Mouse (Mus musculus) gastrocnemius, postnatal 4 days (tissue): ENCODE measurements around the gene Ephb1. TPM values are rescaled to one million over a fixed set of nuclear protein-coding genes. Genes with fewer than 3 reads are reported as not detected.

Source experiments
- DNase-seq, 2 experiments: peaks; one replicate each; pipeline ENCODE4 v3.0.0; 2021 to 2022; ENCODE audit warnings: low spot score in 2 of 2, mixed read lengths in 2 of 2
- total RNA-seq, 2 experiments: library from RNA; stranded (reverse); gene quantifications; 2 replicates each; pipeline ENCODE4 v1.2.3; 2021

Gene Ephb1
- total RNA-seq, 2 experiments from 2014 or later = 4.9 to 5.4 TPM

GRCm38 (mm10) chr9:102307656-102308055 is 46.8 kb downstream of the Ephb1 start:
- DNase-seq = no peak

GRCm38 (mm10) chr9:102306645-102307415 is 47.7 kb downstream of the Ephb1 start:
- DNase-seq = peak in 1 of 2 experiments; percentile 37

GRCm38 (mm10) chr9:102305432-102306100 is 48.9 kb downstream of the Ephb1 start:
- DNase-seq = no peak

DNA sequence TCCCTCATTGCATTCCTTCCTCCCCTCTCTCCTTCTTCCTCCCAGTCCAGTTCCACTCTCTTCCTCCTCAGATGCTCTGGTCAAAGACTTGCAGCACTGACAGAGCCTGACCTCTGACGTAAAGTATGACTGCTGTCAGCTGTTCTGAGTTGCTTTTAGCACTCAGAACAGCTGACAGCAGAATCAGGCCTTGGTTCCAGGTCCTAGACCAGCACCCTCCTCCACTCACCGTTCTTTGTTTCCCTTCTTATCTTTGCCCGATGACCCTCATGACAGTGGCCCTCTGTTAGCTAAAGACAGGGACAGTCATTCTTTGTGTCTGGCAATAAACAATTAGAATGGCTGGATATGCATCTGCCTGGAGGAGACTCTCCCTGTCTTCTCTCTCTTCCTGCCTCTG is 49.7 kb downstream of the Ephb1 start:
- no peak for DNase-seq

DNA sequence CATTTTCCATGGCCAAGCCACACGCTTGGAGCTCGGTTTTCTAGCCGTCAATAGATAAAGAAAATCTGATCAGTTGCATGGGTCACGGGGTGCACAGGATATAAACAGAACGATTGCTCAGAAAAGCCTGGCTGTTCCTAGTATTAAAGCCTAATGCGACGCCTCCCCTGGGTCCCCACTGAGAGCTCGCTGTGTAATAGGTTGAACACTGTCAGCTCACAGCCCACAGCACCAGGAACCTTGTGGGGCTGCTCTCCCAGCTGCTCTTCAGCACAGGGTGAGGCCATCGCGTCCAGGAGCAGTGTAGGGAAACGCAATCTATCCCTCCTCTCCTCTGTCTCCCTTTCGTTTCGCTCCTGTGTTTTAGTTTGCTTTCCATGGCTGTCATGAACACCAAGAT is 50.6 kb downstream of the Ephb1 start:
- no peak for DNase-seq

GRCm38 (mm10) chr9:102300985-102301384 is 53.5 kb downstream of the Ephb1 start:
- no peak for DNase-seq

GRCm38 (mm10) chr9:102298741-102299140 is 55.8 kb downstream of the Ephb1 start:
- DNase-seq = no peak

GRCm38 (mm10) chr9:102297986-102298385 is 56.5 kb downstream of the Ephb1 start:
- no peak for DNase-seq

DNA sequence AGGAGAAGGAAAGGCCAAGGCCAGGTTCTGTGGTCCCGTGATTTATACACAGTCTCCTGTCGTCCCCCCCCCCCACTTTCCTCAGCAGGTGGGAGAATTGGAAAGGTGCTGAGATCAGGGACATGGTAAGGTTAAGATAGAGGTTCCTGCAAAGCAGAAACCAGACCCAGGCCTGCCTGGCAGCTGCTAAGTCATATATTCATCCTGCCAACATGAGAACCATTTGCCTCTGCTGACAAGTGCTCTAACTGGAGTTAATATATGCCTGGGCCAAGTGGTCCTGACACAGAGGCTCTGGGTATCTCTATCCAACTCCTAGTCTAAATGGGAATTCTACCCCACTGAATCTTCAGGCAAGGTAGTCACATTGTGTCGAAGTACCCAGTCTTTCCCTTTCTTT is 57.3 kb downstream of the Ephb1 start:
- DNase-seq = no peak

DNA sequence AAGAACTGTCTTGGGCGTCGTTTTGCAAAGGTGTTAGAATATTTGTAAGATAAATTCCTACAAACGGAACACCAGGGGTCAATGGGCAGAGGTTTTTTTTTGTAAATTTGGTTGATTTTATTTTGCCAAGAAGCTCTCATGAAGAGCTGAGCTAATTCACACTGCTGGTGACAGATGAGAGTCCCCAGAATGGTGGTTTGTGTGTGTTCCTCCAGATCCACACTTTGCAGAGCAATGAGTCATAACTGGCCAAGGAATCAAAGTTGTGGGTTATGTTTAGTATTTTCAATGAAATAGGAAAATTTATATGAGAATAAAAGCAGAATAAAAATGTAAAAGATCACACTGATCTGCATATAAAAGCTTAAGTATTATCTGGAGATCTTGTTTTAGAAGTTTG is 60.9 kb downstream of the Ephb1 start:
- DNase-seq = no peak

DNA sequence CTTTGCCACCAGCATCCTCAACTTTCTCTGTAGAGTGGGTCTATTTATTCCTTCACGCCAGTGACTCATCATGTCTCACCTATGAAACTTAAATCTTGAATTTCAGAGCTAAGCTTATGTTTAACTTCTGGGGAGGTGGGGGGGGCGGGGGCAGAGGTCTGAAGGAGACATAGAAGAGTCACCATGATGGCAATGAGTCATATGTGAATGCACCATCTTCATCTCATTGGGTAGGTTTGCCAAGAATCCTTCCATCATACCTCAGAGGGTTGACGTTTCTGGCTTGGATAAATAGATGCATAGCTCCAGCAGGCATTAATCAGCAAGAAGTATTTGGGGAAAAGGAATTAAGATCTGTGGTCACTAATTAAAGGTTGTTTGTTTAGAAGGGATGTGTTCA is 63.3 kb downstream of the Ephb1 start:
- no peak for DNase-seq

- DNase-seq = no peak
Measured at GRCm38 (mm10) chr9:102288356-102288755, 66.1 kb downstream of the Ephb1 start.

DNA sequence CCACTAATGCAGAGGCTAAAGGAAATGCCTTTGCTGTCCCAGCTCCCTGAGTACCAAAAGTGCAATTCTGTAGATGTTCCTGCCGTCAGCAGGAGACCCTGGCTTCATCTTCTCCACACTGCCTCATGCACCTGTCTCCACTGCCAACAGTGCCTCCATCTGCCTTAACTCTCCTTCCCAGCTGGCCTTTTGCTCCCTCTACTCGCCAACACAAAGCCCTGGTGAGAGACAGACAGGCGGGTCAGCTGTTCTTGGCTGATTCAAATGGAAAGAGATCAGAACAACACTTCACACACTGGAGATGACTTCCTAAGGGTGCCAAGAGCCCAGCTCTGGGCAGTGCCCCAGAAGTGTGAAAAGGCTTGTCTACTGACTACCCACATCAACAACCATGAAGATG is 78.6 kb downstream of the Ephb1 start:
- no peak for DNase-seq

DNA sequence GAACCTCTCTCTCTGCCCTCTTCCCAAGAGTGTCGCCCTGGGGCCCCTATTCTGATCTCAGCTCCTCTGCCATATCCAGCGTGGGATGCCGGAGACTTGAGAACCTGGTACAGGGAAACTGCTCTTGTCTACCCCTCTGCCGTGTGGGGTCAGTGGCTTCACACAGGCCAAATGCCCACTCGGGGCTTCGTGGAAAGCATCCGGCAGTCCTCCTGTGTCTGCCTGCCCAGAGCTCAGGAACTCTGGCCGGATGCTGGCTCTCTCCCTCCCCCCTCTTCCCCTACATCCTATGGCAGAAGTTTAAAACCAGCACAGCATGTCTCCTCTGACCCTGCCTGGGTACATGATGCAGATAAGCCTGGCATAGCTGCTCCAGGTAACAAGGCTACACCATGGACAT is 80.5 kb downstream of the Ephb1 start:
- DNase-seq = no peak

DNA sequence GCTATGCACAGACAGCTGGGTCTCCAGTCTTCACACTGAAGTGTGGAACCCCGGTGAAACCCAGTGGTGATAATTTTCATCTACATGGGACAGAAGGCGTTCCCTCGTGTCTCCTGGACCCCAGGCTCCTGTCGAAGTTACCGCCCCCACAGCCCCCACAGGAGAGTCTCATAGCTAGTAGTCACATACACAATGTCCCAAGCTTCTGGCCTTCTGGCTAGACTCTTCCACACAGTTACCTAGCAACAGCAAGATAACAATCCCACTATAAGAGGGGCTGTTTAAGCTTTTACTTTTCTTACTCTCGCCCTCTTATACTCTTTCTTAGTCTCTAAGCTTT is 81.1 kb downstream of the Ephb1 start:
- DNase-seq = no peak

DNA sequence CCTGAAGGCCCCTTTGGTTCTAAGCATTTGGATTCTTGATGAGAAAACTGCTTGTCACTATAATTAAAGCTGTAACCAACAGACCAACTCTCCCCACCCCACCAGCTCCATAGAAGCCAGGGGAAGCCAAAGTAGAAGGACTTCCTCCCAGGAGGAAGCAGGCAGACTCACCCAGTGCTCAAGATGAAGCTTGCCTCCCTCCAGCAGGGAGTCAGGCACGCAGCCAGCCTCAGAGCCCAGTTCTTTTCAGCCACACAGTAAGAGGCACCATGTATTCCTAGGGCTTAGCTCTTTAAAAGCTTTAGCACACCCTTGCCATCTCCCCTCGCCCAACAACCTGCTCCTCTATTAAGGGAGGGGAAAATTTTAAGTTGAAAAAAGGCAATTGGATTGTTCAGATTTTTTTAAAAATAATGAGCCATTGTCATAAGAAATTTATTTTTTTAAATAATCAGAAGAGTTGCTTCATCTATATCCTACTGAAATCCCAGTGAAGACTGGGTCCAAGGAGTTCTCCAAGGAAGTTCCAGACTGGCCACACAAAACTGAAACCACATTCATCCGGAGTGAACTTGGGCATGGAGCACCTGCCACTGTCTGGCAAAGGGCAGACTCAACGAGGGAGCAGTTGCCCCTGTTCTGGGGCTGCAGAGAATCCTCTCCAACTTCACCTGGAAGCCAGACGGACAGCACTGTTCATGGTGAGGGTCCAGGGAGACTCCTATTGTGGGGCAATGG is 81.6 kb downstream of the Ephb1 start:
- DNase-seq = no peak

DNA sequence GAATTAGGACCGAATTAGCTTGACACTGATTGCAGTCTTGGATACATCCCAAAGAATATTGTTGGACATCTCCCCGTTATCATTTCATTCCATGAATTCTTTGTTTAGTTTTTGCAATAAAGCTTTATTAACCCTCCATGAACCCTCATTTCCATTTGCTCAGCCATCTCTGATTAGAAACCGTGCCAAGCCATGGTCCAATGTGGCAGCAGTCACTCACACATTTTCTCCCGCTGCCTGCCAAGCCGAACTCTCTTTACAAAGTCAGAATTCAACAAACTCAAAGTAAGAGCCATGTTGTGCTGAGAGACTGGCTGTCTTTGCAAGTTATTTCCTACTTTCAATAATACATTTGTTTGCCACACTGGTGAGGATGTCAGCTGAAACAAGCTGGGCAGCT is 84.0 kb downstream of the Ephb1 start:
- DNase-seq = no peak

DNA sequence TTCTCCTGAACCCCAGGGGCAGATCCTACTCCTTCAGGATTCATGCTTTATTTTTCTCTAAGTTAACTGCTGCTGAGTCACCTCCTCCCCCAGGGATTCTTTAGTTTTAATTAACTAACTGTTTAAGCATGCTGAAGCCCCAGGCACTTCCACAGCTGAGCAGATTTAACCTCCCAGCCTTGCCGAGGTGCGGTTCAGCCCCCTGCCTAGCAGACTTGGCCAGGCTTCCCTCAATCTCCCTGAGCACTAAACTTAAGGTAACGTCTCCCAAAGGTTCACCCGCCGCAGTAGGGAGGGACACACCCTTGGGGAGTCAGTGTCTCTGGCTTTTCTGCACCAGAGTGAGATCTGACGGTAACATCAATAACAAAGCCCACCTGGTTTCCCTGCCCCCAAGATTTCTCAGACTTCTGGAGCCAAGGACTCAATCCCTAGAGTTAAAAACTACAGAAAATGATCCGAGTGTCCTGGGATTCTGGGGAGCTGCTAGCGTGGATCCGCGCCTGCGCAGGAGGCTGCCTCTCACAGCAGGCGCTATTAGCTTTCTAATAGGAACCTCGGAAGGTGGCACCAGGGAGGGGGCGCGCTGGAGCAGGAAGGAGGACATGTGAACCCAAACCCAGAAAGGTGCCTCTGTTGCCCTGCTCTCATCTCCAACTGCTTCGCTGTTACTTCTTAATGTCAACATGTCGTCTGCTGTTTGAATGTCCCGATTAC is 87.0 kb downstream of the Ephb1 start:
- no peak for DNase-seq

DNA sequence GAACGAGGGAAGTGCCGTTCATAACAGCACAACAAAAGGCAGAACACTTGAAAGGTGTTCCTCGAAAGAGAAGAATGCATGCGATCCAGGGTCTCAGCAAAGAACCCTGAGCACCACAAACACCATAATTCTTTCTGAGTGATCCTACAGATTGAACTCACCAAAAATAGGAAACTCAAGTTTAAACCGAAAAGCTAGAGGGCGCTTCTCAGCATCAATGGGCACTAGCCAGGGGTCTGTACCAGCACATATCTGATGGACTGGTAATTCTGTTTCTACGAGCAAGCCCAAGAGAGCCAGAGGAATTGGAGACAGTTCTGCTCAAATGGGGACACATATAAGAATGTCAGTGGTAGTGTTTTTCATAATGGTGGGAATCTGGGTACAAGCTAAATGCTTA is 90.7 kb downstream of the Ephb1 start:
- DNase-seq = no peak

- no peak for DNase-seq
Measured at GRCm38 (mm10) chr9:102262100-102262501, 92.4 kb downstream of the Ephb1 start.

DNA sequence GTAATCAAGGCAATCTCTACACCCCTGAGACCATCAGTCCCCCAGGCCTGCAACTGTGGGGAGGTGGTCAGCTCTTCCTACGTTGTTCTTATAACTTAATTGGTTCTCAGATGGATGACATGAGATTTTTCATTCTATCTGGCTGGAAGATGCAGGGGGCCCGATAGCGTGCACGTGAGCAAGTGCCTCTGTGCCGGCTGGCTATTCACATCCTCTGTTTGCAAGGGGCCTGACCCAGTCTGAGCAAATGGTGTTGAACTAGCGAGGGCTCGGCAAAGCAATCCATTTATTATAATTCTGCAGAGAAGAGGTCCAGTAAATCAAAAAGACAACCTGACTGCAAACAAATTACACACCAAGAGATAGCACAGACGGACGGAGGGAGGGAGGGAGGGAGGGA is 93.0 kb downstream of the Ephb1 start:
- DNase-seq = no peak

DNA sequence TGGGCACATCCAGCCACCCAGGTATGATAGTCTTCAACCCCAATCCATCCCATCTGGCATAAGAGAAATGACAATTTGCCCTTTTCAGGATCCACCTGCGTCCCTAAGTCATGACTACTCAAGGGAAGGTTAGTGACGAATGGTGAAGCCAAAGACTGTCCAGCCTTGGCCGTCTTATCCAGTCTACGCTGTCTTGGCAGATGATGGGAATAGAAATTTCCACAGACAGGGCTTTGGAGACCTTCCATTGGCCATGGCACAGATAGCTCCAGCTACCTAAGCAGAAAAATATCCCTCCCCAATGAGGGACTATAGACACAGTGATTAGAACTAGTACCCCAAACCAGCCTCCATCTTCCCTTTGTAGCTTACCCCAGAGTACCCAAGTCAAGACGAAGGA is 98.1 kb downstream of the Ephb1 start:
- DNase-seq = no peak
